Mouse (Mus musculus) ovary, postnatal 14 days (tissue): ENCODE data around the gene Gstt3.
"Not testable (repeated sequence)": the region's sequence is repeated elsewhere in the genome, so short reads cannot be mapped to it uniquely, and the experiment has no call there.

Source experiments
- DNase-seq: peaks from one replicate; pipeline ENCODE4 v3.0.0; 2022; ENCODE audit warnings: low spot score

Gstt3 gene

GRCm38 (mm10) chr10:75779206-75780174, 1.7 kb downstream of the Gstt3 start:
- no peak for DNase-seq

GRCm38 (mm10) chr10:75777885-75778284, 3.3 kb downstream of the Gstt3 start:
- no peak for DNase-seq

- no peak for DNase-seq
Observed at GRCm38 (mm10) chr10:75776562-75776961, 4.7 kb downstream of the Gstt3 start.

GRCm38 (mm10) chr10:75774587-75774986, 6.6 kb downstream of the Gstt3 start:
- no peak for DNase-seq

GRCm38 (mm10) chr10:75774102-75774501, 7.1 kb downstream of the Gstt3 start:
- no peak for DNase-seq

- DNase-seq = peak; percentile 67
Observed at GRCm38 (mm10) chr10:75772795-75773664, 8.2 kb downstream of the Gstt3 start, which contains the start of gene Ddt. Gene Ddt, minus strand, starts transcription at chr10:75773414.

GRCm38 (mm10) chr10:75767756-75768155, 13.5 kb downstream of the Gstt3 start:
- not testable (repeated sequence) for DNase-seq

GRCm38 (mm10) chr10:75766856-75767255, 14.4 kb downstream of the Gstt3 start:
- DNase-seq = no peak

- DNase-seq = peak; percentile 60
Observed at GRCm38 (mm10) chr10:75764519-75765473, 16.4 kb downstream of the Gstt3 start.

GRCm38 (mm10) chr10:75763682-75764518, 17.3 kb downstream of the Gstt3 start, which contains the start of gene Cabin1:
Gene Cabin1, minus strand, starts transcription at chr10:75764341.
- peak; percentile 96 for DNase-seq

- no peak for DNase-seq
Observed at GRCm38 (mm10) chr10:75762413-75762812, 18.8 kb downstream of the Gstt3 start.

GRCm38 (mm10) chr10:75760311-75760710, 20.9 kb downstream of the Gstt3 start:
- no peak for DNase-seq

- no peak for DNase-seq
Observed at GRCm38 (mm10) chr10:75756719-75757118, 24.5 kb downstream of the Gstt3 start.

GRCm38 (mm10) chr10:75744017-75744416, 37.2 kb downstream of the Gstt3 start:
- peak; percentile 70 for DNase-seq

GRCm38 (mm10) chr10:75743369-75743768, 37.8 kb downstream of the Gstt3 start:
- no peak for DNase-seq

GRCm38 (mm10) chr10:75740866-75741265, 40.3 kb downstream of the Gstt3 start:
- DNase-seq = no peak

GRCm38 (mm10) chr10:75725449-75725848, 55.8 kb downstream of the Gstt3 start:
- no peak for DNase-seq
